Mouse (Mus musculus): ENCODE results near the gene Plcd1. TPM values are rescaled to one million over a fixed set of nuclear protein-coding genes. Genes with fewer than 3 reads are reported as not detected.

Plcd1 gene
- polyA plus RNA-seq, 1 experiment = 9.9 TPM

DNA sequence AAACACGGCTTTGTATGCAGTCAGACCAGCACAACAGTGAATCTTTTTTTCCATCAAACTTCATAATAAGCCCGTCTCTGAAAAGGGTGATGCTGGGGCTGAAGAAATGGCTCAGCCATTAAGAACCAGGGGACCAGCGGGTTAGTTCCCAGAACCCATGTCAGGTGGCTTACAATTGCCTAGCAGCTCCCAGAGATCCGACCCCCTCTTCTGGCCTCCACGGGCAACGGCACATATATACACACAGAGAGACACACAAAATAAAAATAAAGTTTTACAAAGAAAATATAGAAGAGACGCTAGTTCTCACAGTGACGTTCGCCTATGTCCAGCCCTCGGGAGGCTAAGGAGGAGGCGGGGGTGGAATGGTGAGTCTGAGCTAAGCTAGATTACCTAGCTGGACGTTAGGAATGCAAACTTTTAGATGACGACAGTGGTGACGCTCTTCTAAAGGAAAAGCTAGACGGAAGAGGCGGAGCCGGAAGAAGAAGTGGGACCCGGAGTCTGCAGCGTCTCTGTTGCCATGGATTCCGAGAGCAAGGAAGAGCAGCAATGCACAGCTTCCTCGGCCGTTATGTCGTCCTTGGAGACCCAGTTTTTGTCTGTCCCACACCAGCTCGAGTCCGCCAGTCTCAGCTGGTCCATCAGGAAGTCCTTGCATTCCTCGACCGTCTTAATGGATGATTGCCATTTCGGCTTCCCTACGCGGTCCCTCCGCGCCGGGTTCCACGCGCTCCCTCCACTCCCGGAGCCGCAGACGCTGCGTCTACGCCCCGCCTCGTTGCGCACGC, 8.9 kb upstream of the Plcd1 start, which contains the start of gene Dlec1:
Gene Dlec1 (plus strand): TSS at position 487 of the 791 bp plus-strand sequence.
- Histone ChIP-seq H3K27me3 (ENCODE audit: control insufficient read depth, insufficient read depth, insufficient read length) (no peaks in the 10 kb centered on the region), H3ac (ENCODE audit: control insufficient read depth, insufficient read length) (no peak within 1 kb of the TSS), H3K36me3 (ENCODE audit: control insufficient read depth, insufficient read depth) (no peaks in the 10 kb centered on the region), H3K4me3 (peak within 1 kb of the TSS; percentile 27), H3K79me2 (ENCODE audit: control insufficient read depth, insufficient read depth) (no peaks in the 10 kb centered on the region), H3K4me2 (ENCODE audit: low read depth) (peak within 1 kb of the TSS; percentile 90)
- TF ChIP-seq POLR2AphosphoS2 (IDR thresholded peaks at IDR 0.05; ENCODE audit: insufficient read length, low read depth) = no peak
- no peak for TF ChIP-seq TCF12 (IDR thresholded peaks at IDR 0.05; ENCODE audit: insufficient read depth, poor library complexity, severe bottlenecking)
- no peak for TF ChIP-seq TCF3 (IDR thresholded peaks at IDR 0.05; ENCODE audit: insufficient read length, low read depth)
- no peak for TF ChIP-seq MYOG (IDR thresholded peaks at IDR 0.05; ENCODE audit: control insufficient read depth in 1 of 3, insufficient read depth in 1 of 3, insufficient read length in 2 of 3, low read depth in 2 of 3)
- TF ChIP-seq CEBPB (IDR thresholded peaks at IDR 0.05; ENCODE audit: insufficient read depth, poor library complexity, severe bottlenecking) = no peak
- no peak for TF ChIP-seq POLR2A (IDR thresholded peaks at IDR 0.05; ENCODE audit: insufficient read length, low read depth)
- no peak for TF ChIP-seq REST (IDR thresholded peaks at IDR 0.05; ENCODE audit: insufficient read depth, insufficient read length)
- no peak for TF ChIP-seq MAX (IDR thresholded peaks at IDR 0.05; ENCODE audit: low read depth)
- no peak for TF ChIP-seq USF1 (IDR thresholded peaks at IDR 0.05; ENCODE audit: low read depth)
- TF ChIP-seq E2F4 (IDR thresholded peaks at IDR 0.05; ENCODE audit: insufficient read depth) = no peak
- TF ChIP-seq MYOD1 (IDR thresholded peaks at IDR 0.05; ENCODE audit: control insufficient read depth in 1 of 3, insufficient read length in 2 of 3, low read depth in 2 of 3) = no peak
- no peak for TF ChIP-seq SRF (IDR thresholded peaks at IDR 0.05; ENCODE audit: control insufficient read depth, insufficient read length, low read depth)

DNA sequence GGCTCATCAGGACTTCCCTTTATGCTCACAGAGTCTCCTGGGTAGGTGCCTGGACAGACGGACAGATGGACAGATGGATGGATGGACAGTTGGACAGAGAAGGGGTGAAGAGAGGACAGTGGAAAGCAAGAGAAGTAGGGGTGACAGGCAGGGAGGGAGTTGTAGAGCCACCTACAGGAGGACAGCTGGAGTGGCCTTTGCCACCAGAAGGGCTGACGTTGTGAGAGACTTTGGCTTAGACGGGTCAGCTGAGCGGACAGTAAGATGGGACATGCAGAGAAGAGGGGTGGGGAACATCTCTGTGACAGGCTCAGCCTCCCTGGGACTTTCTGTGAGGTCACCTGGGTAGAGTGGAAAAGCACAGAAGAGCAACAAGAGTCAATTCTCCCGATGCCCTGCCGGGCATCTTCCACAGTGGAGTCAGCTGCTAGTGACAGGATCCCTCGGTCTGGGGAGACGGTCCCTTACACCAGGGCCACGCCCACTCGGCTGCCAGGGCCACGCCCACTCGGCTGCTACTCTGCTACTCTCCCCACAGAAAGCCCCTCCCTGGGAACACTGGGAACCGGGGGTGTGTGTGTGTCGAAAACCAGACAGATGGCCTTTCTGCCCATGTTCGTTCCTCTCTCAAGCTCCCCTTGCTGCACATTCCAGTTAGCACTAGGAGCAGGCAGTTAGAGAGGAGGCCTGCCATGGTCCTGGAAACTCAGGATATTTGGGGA, 7.0 kb upstream of the Plcd1 start:
- Histone ChIP-seq H3K36me3 (ENCODE audit: control insufficient read depth, insufficient read depth) (no peaks in the 10 kb centered on the region), H3K79me2 (ENCODE audit: control insufficient read depth, insufficient read depth) (no peaks in the 10 kb centered on the region), H3K4me3 (no peak overlapping the region), H3K27me3 (ENCODE audit: control insufficient read depth, insufficient read depth, insufficient read length) (no peaks in the 10 kb centered on the region), H3ac (ENCODE audit: control insufficient read depth, insufficient read length) (no peak overlapping the region), H3K4me2 (ENCODE audit: low read depth) (peak overlapping the region; percentile 42)
- no peak for TF ChIP-seq MYOG (IDR thresholded peaks at IDR 0.05; ENCODE audit: control insufficient read depth in 1 of 3, insufficient read depth in 1 of 3, insufficient read length in 2 of 3, low read depth in 2 of 3)
- no peak for TF ChIP-seq E2F4 (IDR thresholded peaks at IDR 0.05; ENCODE audit: insufficient read depth)
- TF ChIP-seq POLR2A (IDR thresholded peaks at IDR 0.05; ENCODE audit: insufficient read length, low read depth) = no peak
- no peak for TF ChIP-seq MAX (IDR thresholded peaks at IDR 0.05; ENCODE audit: low read depth)
- TF ChIP-seq POLR2AphosphoS2 (IDR thresholded peaks at IDR 0.05; ENCODE audit: insufficient read length, low read depth) = no peak
- TF ChIP-seq USF1 (IDR thresholded peaks at IDR 0.05; ENCODE audit: low read depth) = no peak
- no peak for TF ChIP-seq CEBPB (IDR thresholded peaks at IDR 0.05; ENCODE audit: insufficient read depth, poor library complexity, severe bottlenecking)

DNA sequence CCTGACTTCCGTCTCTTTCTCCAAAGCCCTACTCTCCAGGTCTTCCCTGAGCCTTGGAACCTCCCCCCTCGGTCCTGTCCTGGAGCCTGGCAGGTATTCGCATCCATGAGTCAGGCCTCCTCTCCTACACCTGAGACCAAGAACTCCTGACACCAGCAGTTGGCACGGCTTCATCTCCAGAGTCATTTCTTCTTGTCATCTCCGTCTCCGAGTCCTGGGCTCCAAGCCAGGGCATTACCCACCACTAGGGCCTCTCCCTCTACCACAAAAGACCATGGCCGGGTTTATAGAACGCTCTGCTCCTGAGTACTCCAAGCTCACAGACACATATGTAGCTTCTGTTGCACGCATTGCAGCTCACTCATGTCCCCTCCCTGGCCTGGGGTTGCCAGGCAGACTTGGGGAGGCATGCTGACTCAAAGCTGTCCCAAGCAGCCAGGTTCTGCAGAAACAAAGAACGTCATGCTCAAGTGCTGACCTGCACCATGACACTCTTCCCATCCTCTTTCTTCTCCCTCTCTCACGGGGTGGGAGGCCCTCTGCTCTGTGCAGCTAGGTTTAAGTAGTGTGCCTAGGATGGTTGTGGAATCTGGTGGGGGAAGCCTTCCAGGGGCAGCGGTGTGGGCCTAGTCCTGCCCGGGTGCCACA, 1.3 kb upstream of the Plcd1 start:
- TF ChIP-seq USF1 (IDR thresholded peaks at IDR 0.05; ENCODE audit: low read depth) (no peak), MAX (IDR thresholded peaks at IDR 0.05; ENCODE audit: low read depth) (no peak), REST (IDR thresholded peaks at IDR 0.05; ENCODE audit: insufficient read depth, insufficient read length) (no peak), POLR2A (IDR thresholded peaks at IDR 0.05; ENCODE audit: insufficient read length, low read depth) (no peak), CEBPB (IDR thresholded peaks at IDR 0.05; ENCODE audit: insufficient read depth, poor library complexity, severe bottlenecking) (no peak), TCF3 (IDR thresholded peaks at IDR 0.05; ENCODE audit: insufficient read length, low read depth) (no peak), E2F4 (IDR thresholded peaks at IDR 0.05; ENCODE audit: insufficient read depth) (no peak), TCF12 (IDR thresholded peaks at IDR 0.05; ENCODE audit: insufficient read depth, poor library complexity, severe bottlenecking) (no peak), MYOD1 (IDR thresholded peaks at IDR 0.05; ENCODE audit: control insufficient read depth in 1 of 3, insufficient read length in 2 of 3, low read depth in 2 of 3) (no peak), MYOG (IDR thresholded peaks at IDR 0.05; ENCODE audit: control insufficient read depth in 1 of 3, insufficient read depth in 1 of 3, insufficient read length in 2 of 3, low read depth in 2 of 3) (no peak), POLR2AphosphoS2 (IDR thresholded peaks at IDR 0.05; ENCODE audit: insufficient read length, low read depth) (no peak), SRF (IDR thresholded peaks at IDR 0.05; ENCODE audit: control insufficient read depth, insufficient read length, low read depth) (no peak)
- no peaks in the 10 kb centered on the region for H3K36me3 ChIP-seq (ENCODE audit: control insufficient read depth, insufficient read depth)
- H3K27me3 ChIP-seq (ENCODE audit: control insufficient read depth, insufficient read depth, insufficient read length) = no peaks in the 10 kb centered on the region
- no peak overlapping the region for H3K4me3 ChIP-seq
- no peak overlapping the region for H3K4me2 ChIP-seq (ENCODE audit: low read depth)
- no peak overlapping the region for H3ac ChIP-seq (ENCODE audit: control insufficient read depth, insufficient read length)
- no peaks in the 10 kb centered on the region for H3K79me2 ChIP-seq (ENCODE audit: control insufficient read depth, insufficient read depth)

Data from myocyte (in vitro differentiated cells).